Mouse (Mus musculus): ENCODE data around the gene Atp1a1.

DNA sequence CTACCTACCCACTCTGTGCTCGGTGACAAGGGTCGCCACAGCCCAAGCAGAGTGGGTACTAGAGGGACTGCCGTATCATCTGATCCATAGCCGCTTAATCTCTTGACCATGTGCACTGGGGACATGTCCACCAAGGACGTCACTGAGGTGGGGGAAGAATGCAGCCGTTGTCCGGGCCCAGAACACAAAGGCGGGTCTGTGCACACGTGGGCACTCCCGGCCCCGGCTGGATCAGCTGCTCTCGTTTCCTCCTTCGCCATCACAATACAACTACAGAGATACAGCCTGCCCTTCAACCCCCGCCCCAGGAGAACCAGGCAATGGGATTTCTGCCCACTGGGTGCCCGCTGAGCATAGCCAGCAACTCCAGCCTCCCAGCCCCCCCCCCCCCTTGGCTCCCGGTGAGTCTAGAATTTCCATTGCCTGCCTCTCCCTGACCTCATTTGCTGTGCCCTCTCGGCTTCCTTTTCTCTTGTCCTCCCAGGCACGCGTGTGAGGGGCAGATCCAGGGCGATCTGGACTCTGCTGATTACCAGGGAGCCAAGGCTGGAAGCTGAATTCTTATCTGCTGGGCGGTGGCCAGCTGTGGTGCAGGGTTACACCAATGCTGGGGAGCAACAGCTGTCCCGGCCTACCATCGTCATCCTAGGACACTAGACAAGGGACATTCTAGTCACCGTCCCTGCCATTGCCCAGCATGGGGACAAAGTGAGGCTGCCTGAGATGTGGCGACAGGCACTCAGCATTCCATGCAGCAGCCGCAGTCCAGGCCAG lies 52.8 kb downstream of the Atp1a1 start:
- TF ChIP-seq GATA1 (IDR thresholded peaks at IDR 0.05; ENCODE audit: borderline replicate concordance, low read length) (no peak), FLI1 (IDR thresholded peaks at IDR 0.05; ENCODE audit: low read length) (no peak)
